Mouse (Mus musculus): Measurements from ENCODE around the gene Gm10309.

Gm10309 gene

DNA sequence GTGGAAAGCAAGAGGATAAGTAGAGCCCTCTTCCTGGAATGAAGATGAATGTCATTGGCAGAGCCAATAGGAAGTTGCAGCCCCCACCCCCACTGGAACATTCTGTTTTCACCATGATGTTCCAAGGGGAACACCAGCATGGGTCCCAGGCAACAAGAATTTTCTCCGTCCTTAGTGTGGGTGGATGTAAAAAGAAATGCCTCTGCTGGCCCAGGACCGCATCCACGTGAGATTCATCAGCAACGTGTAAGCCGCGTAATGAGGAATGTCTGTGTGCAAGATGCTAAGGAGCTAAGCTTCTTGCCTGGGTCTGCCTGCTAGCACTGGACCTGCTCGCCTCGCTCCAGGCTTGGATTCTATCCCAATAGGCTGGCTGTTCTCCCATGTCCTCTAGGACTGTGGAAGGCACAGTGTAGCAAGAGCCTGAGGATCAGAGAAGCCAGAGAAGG lies at the start of gene Gm10309:
TSS of gene Gm10309 (minus strand) at position 50 of the 449 bp plus-strand sequence.
- no peak for DNase-seq (ENCODE audit: extremely low spot score, low spot score)

DNA sequence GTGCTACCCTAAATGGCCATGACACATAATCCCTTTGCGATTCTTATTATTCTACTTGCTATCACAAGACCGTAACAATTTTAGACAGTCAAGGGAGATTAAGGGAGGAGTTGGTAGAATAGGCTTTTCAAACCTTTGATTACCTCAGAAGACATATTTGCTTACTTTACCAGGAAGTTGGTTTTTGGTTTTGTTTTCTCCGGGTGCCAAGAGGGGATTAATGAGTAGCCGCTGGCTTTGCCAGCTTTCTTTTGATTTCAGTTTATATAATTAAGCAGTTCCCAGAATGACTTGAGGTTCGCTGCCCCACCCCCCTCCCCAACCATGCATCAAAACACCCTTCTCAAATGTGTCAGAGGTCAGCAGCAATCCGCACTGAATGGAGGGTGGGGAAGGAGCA lies 47.0 kb upstream of the Gm10309 start:
- no peak for DNase-seq (ENCODE audit: extremely low spot score, low spot score)

DNA sequence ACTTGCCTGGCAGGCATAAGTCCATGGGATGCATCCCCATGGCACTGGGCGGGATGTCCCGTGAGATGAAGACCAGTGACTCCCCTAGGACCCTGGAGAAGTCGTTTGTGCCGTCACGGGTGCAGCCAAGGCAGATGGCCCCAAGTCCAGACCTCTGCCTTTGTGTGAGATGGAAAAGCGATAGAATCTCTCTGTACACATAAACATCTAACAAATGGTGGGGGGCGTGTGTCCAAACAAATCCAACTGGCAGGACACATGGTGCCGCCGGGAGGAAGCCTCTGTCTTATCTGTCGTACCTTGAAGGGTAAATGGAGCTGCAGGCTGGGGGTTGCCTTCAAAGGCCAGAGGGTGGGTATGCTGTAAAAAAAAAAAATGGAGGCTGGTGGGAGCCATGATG lies 46.5 kb upstream of the Gm10309 start:
- no peak for DNase-seq (ENCODE audit: extremely low spot score, low spot score)

DNA sequence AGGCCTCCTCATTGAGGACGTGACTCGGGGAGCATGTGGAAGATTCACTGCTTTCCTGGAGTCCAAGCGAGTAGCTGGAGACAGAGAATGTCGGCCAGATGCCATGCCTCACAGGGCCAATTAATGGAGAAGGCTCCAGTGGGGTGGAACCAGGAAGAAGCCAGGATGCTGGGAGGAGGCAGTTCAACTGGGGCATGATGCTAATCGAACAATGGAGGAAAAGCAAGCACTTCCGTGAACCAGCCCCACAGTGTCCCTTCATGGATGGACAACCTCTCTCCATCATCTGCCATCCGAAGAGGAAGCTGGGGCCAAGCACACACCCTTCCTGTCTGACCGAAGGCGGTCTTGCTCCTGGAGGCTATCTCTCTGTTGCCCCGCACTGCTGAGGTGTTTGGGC lies 44.1 kb upstream of the Gm10309 start:
- DNase-seq (ENCODE audit: extremely low spot score, low spot score), result no peak

DNA sequence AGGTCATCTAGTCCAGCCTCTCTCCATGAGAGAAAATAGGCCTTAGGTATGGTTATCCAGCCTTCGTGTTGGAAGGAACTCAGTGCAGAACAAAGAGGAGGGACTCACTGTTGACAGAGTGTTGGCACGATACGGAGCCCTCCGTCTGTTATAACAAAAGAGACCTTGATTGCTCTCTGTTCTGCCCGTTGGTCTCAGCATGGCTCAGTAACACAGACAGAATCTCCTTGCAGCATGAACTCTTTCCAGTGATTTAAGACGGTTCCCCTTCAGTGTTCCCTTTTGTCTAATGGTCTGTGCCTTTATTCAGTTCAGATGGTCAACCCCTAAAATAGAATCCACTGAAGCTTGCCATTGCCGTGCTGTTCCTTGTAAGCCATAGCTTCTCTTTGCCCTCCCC lies 41.5 kb upstream of the Gm10309 start:
- no peak for DNase-seq (ENCODE audit: extremely low spot score, low spot score)

DNA sequence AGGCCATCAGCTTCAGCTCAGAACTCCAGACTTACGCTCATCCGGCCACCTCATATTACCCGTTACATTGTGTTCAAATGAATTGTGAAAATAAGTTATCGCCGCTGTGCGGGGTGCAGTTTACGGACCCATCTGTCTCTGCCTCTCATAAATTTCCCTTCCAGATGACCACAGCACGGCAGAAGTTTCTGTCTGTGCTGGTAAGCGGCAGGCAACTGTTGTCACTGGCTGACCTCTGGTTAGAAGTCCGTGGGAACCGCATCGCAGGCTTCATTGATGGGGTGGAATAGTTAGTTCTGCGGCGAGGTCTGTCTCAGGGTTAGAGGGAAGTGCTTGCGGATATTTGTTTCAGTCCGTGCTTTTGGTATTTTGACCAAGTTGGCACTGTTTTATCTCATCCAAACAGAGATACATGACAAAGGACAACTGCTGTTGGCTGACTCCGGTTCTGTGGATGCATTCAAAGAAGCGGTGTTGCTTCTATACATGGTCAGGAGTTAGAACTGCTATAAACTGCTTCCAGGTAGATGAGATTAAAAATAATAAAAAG lies 34.9 kb upstream of the Gm10309 start:
- no peak for DNase-seq (ENCODE audit: extremely low spot score, low spot score)

DNA sequence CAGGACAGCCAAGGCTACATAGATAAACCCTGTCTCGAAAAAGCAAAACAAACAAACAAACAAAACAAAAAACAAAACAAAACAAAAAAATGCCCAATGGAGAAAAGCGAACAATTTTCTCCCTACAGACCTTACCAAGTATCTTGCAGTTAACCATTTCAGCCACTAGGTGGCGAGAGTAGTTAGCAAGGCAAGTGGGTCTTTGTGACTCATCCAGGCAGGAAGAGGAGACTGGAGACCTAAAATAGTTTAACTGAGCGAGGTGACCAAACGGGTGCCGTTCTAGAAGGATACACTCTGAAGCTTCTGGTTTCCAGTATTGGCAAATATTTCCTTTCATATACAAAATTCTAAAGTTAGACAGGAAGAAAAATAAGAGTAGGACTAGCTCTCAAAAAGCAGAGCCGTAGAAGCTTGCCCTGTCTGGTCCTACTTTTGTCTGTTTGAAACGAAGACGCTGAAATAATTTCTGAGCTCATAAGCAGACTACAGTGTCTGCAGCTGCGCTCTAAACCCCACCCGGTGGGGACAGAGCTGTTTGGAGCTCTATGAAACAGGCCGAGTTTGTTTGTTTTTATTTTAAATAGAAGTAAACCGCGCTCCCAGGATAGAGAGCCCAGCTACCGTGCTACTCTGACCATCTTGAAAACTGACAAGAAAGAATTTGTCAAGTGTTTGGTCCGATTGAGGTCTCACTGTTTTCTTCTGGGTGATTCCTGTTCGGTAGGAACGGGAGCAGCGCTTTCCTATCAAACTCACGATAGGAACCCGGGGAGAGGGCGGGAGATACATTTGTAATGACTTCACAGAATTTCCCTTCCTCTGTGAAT lies 31.0 kb upstream of the Gm10309 start:
- peak; percentile 61 for DNase-seq (ENCODE audit: extremely low spot score, low spot score)

DNA sequence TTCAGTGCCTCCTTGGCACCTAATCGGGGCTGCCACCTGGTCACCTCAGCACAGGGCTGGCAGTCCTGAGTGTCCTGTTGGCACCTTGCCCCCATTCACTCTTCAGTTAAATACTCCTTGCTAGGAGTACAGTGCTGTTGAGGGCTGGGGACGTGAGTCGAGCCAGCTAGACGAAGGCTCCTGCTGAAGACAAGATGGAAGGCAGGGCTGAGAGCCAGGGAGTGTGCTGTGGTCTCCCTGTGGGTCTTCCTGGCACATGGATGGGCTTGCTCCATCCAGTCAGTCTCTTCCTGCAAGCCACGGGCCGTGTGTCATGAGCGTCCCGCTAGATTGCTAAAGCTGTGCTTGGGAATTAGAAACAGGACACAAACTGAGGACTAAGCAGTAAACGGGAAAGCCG lies 30.1 kb upstream of the Gm10309 start:
- DNase-seq (ENCODE audit: extremely low spot score, low spot score), result no peak

DNA sequence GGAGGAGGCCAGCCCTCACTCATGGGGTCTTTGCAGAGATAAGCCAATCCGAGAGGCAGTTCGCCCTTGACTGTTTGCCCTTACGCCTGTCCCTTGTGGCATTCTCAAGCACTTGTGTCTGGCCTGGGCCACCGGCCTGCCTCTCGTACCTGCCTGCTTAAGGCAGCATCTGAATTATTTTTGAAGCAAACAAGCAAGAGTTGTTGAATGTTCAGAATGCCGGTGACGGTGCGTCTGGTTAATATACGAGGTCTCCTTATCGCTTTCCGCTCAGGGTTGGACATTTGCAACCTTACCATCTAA lies 28.5 kb upstream of the Gm10309 start:
- DNase-seq (ENCODE audit: extremely low spot score, low spot score), result no peak

DNA sequence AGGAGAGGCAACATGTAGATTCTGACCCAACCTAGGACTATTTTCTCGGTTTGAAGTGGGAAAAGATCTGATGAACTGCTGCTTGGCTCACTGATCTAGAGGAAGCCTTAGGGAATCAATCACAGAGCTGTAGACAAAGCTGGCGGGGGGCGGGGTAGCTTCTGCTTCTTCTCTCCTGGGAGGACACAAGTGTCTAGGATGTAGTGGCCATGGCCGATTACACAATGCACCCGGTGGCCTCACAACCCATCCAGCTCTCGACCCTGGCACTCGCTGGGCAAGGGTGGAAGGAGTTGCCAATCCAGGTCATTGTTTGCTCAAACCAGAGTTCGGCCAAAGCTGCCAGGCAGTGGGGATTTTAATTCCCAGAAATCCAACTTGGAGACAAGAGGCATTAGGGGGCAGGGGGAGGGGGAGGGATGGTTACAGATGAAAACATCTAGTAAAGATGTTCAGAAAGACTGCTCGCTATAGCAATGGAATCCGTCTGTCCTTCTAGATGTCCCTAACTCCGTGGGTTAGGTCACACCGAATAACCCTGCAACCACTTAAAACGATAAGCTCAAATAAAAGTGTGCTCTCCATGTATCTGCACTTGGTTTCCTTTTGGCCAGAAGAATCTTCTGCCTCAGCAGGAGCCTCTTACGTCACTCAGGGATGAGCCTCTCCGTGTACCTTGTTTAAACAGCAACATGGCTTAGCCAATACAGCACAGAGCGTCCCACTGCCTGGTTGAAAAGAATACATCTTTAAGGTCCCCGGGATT lies 27.9 kb upstream of the Gm10309 start:
- no peak for DNase-seq (ENCODE audit: extremely low spot score, low spot score)

DNA sequence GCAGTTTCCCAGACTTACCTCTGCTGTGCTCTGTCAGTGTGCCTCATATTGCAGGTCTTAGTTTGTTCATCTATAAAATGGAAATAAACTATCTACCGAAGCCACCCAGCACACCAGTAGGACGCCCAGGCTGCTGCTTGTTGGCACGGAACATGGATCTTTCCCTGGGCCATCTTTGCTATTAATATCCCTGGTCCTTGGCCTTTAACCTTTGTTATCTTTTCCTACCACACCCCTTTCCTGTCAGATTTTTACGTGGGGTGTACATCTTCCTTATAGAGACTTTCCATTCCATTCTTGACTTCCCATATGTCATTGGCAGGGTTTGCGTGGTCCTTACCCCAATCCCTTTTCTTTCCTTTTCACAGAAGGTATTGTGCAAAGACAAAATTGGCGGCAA lies 26.2 kb upstream of the Gm10309 start:
- DNase-seq (ENCODE audit: extremely low spot score, low spot score), result no peak

DNA sequence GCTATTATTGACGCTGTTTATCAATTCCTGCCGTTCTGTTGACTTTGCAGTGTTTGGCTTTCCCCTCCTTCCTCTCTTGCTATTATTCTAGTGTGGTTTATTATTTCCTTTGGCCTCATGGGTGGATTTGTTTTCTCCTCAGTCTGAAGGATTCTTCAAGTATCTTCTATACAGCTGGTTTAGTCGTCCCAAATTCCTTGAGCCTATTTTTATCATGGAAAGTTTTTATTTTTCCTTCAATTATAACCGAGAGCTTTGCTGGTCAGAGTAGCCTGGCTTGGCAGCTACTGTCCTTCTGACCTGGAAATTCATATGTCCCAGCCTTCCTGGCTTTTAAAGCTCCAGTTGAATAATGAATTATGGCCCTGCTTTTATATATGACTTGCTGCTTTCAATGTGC lies 24.4 kb upstream of the Gm10309 start:
- DNase-seq (ENCODE audit: extremely low spot score, low spot score), result no peak

DNA sequence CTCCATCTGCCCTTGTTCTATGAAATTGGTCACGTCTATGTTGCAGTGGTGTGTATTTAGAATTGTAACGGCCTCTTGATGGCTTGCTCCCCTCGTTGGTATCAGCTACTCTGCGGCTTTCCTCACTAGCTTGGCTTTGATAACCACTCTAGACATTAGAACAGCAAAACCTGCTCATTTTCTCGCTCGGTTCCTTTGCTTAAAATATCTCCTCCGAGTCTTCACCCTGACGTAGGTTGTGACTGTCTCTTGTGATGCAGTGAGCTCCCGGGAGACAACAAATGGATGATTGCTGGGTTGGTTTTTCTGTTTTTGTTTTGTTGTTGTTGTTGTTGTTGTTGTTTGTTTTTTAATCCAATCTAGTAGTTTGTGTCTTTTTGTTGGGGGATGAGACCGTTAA lies 24.0 kb upstream of the Gm10309 start:
- no peak for DNase-seq (ENCODE audit: extremely low spot score, low spot score)

DNA sequence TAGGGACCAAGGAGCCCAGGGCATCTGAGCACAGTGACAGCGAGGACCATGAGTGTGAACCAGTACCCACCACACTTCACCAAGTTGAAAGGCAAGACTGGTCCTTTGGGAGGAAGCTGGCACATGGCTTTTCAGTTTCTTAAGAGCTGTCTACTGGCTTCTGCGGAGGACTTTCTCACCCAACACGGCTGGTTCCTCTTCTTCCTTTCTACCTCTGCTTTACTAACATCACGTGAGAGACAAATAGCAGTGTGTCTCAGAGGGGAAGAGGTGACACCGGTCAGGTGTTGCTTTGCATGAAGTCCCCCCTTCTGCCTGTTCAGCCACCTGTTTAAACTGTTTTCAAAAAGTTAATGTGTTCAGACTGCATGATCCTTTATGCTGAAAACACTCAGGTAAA lies 22.3 kb upstream of the Gm10309 start:
- DNase-seq (ENCODE audit: extremely low spot score, low spot score), result no peak

DNA sequence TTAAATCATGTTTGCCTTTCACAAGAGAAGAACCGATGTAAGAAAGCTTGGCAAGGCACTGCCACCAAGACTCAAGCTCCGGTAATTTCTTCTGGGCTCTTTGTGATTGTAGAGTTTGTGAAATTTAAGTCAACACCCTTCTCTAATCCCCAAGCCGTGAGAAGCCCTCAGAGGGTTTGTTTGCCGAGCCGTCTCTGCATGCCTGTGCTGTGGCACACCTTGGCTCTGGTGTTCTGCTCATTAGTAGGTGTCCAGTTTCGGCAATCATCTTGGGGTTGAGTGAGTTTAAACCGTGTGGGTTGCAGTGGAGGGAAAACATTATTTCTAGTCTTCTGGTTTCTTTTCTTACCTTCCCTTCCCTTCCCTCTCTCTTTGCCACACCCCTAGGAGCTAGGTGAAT lies 21.0 kb upstream of the Gm10309 start:
- no peak for DNase-seq (ENCODE audit: extremely low spot score, low spot score)

DNA sequence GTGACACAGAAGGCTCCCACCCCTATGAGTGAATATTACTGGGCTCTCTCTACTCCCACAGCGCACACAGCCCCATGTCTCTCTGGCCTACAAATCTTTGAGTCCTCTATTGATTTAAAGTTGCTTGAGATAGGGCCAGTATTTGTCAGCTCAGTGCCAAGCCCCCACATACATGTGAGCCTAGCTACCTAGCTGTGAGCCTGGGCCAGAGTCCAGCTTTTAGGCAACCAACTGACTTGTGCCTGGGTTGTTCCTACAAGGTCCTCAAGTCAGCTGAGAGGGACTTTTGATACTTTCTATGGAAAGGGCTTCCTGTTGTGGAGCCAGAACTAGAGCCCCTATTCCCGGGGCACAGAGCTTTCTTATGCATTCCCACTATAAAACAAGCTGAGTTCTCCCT lies 20.0 kb upstream of the Gm10309 start:
- no peak for DNase-seq (ENCODE audit: extremely low spot score, low spot score)

DNA sequence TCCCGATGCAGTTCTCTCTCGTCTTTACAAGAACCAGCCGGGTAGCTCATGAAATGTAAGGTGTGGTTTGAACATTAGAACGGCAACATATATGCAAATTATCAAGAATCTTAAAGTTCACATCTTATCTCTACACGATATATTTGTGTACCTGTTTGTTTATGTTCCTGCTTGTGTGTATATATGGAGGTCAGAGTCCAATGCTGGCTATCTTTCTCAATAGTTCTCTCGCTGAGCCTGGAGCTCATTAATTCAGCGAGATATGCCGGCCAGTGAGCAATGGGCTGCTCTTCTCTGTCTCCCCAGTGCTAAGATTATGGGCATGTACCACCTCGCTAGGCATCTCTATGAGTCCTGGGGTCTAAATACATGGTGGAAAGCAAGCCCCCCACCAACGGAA lies 18.8 kb upstream of the Gm10309 start:
- no peak for DNase-seq (ENCODE audit: extremely low spot score, low spot score)

DNA sequence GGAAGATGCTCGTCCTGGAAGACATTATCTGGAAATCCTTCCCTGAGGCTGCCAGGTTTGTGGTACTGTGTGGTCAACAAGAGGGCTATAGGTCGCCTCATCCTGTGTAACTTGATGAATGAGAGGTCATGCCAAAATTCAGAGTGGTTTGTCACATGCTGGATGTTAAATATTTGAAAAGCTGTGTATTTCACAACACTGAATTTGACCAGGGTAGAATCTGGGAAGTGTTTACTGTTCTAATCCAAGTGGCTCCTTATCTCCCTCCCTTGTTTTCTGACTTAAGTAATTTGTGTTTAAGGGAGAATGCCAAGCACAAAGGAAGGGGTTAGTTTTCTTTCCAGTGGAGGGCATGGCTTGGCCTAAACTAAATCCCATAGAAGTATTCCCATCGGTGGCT lies 18.3 kb upstream of the Gm10309 start:
- DNase-seq (ENCODE audit: extremely low spot score, low spot score), result no peak

DNA sequence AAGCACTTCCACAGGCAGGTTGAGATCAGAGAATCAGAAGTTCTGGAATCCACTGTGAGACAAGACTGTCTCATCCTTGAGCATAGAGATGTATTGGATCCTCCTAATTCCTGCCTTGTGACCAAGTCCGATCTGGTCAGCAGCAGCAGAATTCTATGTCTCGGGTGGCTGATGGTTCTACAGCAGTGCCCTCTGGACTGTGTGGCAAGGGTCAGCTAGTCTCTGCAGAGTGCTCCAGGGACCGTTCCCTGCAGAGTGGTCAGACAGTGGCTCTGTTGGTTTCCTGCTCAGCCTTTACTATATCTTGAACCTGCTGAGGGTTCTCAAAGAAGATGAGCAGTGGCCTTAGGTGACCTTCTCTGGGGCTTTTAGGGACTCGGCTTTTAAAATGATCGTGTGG lies 17.6 kb upstream of the Gm10309 start:
- DNase-seq (ENCODE audit: extremely low spot score, low spot score), result no peak

DNA sequence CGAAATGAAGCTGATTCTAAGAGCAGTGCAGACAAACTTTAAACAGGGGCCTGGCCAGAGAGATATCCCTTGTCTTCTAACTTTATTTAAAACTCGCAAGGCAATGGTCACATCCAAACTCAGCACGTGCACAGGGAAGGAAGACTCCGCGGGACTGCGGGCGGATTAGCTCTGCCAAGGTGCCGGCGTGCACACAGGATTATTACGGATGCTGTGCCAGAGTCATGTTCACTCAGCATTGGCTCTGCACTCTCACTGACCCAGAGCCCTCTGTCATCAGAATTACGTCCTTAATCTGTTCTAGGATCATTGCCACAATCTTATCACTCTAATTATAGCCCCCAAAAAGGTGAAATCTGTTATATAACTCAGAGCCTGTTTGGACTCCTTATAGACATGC lies 16.2 kb upstream of the Gm10309 start:
- no peak for DNase-seq (ENCODE audit: extremely low spot score, low spot score)

DNA sequence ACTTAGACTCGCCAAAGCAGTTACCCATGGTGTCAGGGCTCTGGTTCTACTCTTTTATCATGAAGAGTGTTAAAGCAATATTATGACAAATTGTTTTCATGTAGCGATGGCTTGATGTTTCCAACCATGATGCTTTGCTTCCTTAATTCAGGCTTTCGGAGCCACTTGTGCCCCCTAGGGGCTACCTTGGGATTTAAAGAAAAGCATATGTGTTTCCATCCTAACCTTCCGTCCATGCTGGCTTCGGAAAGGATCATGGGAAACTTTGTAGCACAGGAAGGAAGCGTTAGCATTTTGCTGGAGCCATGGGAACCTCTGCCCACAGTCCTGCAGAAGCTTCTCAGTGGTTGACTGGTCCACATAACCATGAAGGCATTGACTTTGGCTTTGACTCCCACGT lies 13.6 kb upstream of the Gm10309 start:
- no peak for DNase-seq (ENCODE audit: extremely low spot score, low spot score)

DNA sequence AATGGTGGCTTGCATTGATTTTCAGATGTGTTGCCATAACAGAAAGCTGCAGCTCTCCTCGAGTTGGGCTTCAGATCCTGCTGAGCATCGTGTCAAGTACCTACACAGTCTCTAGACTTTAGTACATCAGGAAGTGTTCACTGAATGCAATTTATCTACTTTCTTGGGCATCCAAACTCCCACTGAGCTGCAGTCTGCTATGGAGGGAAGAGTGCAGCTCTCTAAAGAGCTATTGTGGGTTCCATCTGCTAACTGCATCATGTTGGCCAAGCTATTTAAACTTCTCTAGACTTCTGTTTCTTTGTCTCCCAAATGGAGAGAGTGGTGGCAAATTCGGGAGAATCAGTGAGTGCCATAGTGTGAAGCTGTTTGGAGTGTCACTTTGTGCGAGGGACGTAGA lies 11.6 kb upstream of the Gm10309 start:
- no peak for DNase-seq (ENCODE audit: extremely low spot score, low spot score)

All from neural tube, embryonic 10.5 days (tissue).